ENCODE assay signal across 10 mouse cellular contexts in genomic region chrX:109113401-109114280, GRCm38 (mm10). TPM values are rescaled to one million over a fixed set of nuclear protein-coding genes. Genes with fewer than 3 reads are reported as not detected.
DNase-seq lines count a peak whose midpoint lies in the region; ATAC-seq and TF ChIP-seq lines count a peak whose summit lies in the region.
"Had no signal": no experiment of that assay in that cellular context is flagged by ENCODE, and none has a peak within 500 bp of the region (broad histone marks: within the 10 kb centered on the region; RNA-seq: fewer than 3 reads in every experiment).

No protein-coding gene starts in this region.

- no peak overlapping the region for H3K27ac ChIP-seq in heart, postnatal 0 days (ENCODE audit: low read depth)
- H3K27ac ChIP-seq in neural tube, embryonic 11.5 days (ENCODE audit: low read depth, low read length), result no peak overlapping the region
- H3K27ac ChIP-seq: limb, embryonic 13.5 days had no signal

- 0 out of 2 replicates have a peak, but pooled peaks cover 3% of the 10 kb centered on the region for H3K4me1 ChIP-seq in heart, postnatal 0 days (ENCODE audit: control insufficient read depth, insufficient read depth)
- no peaks in the 10 kb centered on the region for H3K4me1 ChIP-seq in neural tube, embryonic 11.5 days (ENCODE audit: control insufficient read depth, insufficient read depth, low read length)
- H3K4me1 ChIP-seq: limb, embryonic 13.5 days had no signal

- no peaks in the 10 kb centered on the region for H3K36me3 ChIP-seq in heart, postnatal 0 days (replicated peaks; ENCODE audit: control insufficient read depth, insufficient read depth, low read length)
- no peaks in the 10 kb centered on the region for H3K36me3 ChIP-seq in neural tube, embryonic 11.5 days (ENCODE audit: control insufficient read depth, insufficient read depth, low read length)
- H3K36me3 ChIP-seq: limb, embryonic 13.5 days had no signal

- ATAC-seq in heart, postnatal 0 days (ENCODE audit: insufficient read depth, low read depth), result no peak
- ATAC-seq in neural tube, embryonic 11.5 days (ENCODE audit: insufficient read depth, low FRiP score, low TSS enrichment), result peak; percentile 41; the same call in 1 of the 2 replicates

- no peak for TF ChIP-seq CTCF in heart, postnatal 0 days (IDR thresholded peaks at IDR 0.05; ENCODE audit: low read depth)

- TF ChIP-seq EP300 in heart, postnatal 0 days (IDR thresholded peaks at IDR 0.05; ENCODE audit: low read depth), result no peak

- H3K9ac ChIP-seq in heart, postnatal 0 days (replicated peaks; ENCODE audit: low read depth, low read length), result no peak overlapping the region
- no peak overlapping the region for H3K9ac ChIP-seq in neural tube, embryonic 11.5 days (ENCODE audit: low read length)
- H3K9ac ChIP-seq: limb, embryonic 13.5 days had no signal

- no peak overlapping the region for H3K4me3 ChIP-seq in heart, postnatal 0 days (ENCODE audit: low read depth, low read length)
- no peak overlapping the region for H3K4me3 ChIP-seq in neural tube, embryonic 11.5 days (ENCODE audit: low read depth, low read length)
- H3K4me3 ChIP-seq: limb, embryonic 13.5 days had no signal

- peak overlapping the region; percentile 30; the same call in 1 of the 2 replicates for H3K4me2 ChIP-seq in heart, postnatal 0 days (ENCODE audit: low read depth, low read length)
- H3K4me2 ChIP-seq in neural tube, embryonic 11.5 days (ENCODE audit: low read depth), result no peak overlapping the region
- H3K4me2 ChIP-seq: limb, embryonic 13.5 days had no signal

- no peaks in the 10 kb centered on the region for H3K9me3 ChIP-seq in heart, postnatal 0 days (replicated peaks; ENCODE audit: control insufficient read depth, low read length)
- no peaks in the 10 kb centered on the region for H3K9me3 ChIP-seq in neural tube, embryonic 11.5 days (ENCODE audit: control insufficient read depth, low read length)
- H3K9me3 ChIP-seq: limb, embryonic 13.5 days had no signal

- no peaks in the 10 kb centered on the region for H3K27me3 ChIP-seq in heart, postnatal 0 days (ENCODE audit: control insufficient read depth, insufficient read depth, low read length)
- no peaks in the 10 kb centered on the region for H3K27me3 ChIP-seq in neural tube, embryonic 11.5 days (ENCODE audit: control insufficient read depth, insufficient read depth, low read length)
- H3K27me3 ChIP-seq: limb, embryonic 13.5 days had no signal

- 36% methylated on average over 7 of the region's 7 CpGs for WGBS in heart, postnatal 0 days
- 37% methylated on average over 7 of the region's 7 CpGs for WGBS in neural tube, embryonic 11.5 days

- intact Hi-C loops in heart, postnatal 14 days (cut with DNase I), result no loop called here

- DNase-seq in heart, postnatal 0 days (ENCODE audit: low spot score), result no peak
- DNase-seq in heart, postnatal 14 days, result no peak
- peak; percentile 42 for DNase-seq in embryo, embryonic 10.5 days (ENCODE audit: low spot score)
- DNase-seq in induced T-regulatory cell, adult 2 months (ENCODE audit: low read depth), result peak; percentile 75
- DNase-seq in neural tube, embryonic 11.5 days (ENCODE audit: low spot score), result peak; percentile 11
- DNase-seq in yolk sac, embryonic 10.5 days (ENCODE audit: low spot score), result no peak
- DNase-seq in lung, adult 18-20 months, result no peak
- DNase-seq in spleen, postnatal 10 days (ENCODE audit: low spot score in 2 of 2), result no peak
- DNase-seq: heart, postnatal 36 days had no signal

RNA-seq across cellular contexts. Expression of gene Sh3bgrl, which starts 18.5 kb away (rescaled TPM):
- total RNA-seq in heart, postnatal 0 days (2014; rRNA removed; ENCODE audit: low replicate concordance), result 45.3 and 47.4 TPM in 2 replicates
- 52.7 and 56.7 TPM in 2 replicates for polyA plus RNA-seq in heart, postnatal 0 days (2015; fragmentation: Nextera tagmentation; extraction: Ambion mirVana)
- 10 to 100 TPM; 39.6 to 49.5 TPM for total RNA-seq in heart, postnatal 14 days (2021)
- 134 and 138 TPM in 2 replicates for polyA plus RNA-seq in neural tube, embryonic 11.5 days (2014; fragmentation: Nextera tagmentation; extraction: Ambion mirVana)

Comparison
In these comparisons a context has a peak if more than half of its experiments do, and no peak if none do; other contexts are left out.
1. DNase-seq: peak in embryo, embryonic 10.5 days (single experiment), induced T-regulatory cell, adult 2 months (single experiment) and neural tube, embryonic 11.5 days (single experiment); none in heart, postnatal 0 days (single experiment), heart, postnatal 14 days (0 of 2), yolk sac, embryonic 10.5 days (single experiment), lung, adult 18-20 months (0 of 2) and spleen, postnatal 10 days (0 of 2).